Mouse (Mus musculus) v-Abl transformed pro-B cells (cell line): Measurements from ENCODE around the gene Tep1.
"Not testable (repeated sequence)": the region's sequence is repeated elsewhere in the genome, so short reads cannot be mapped to it uniquely, and the experiment has no call there.

Experiments
- in situ Hi-C, 2 experiments: fragments of 400-800 bp; cut with MboI; formaldehyde crosslinking; loops; one replicate each; pipeline ENCODE4 v1.15.1; 2025; ENCODE audit not compliant: unreplicated experiment in 2 of 2

The Tep1 gene

GRCm38 (mm10) chr14:50870805-50871143, 414 bp upstream of the Tep1 start:
- in situ Hi-C loops, result no loop called here

GRCm38 (mm10) chr14:50868656-50869055, 1.7 kb downstream of the Tep1 start:
- in situ Hi-C loops, result no loop called here

GRCm38 (mm10) chr14:50868211-50868610, 2.1 kb downstream of the Tep1 start:
- in situ Hi-C loops, result no loop called here

- in situ Hi-C loops, result no loop called here
Measured at GRCm38 (mm10) chr14:50866966-50867365, 3.4 kb downstream of the Tep1 start.

GRCm38 (mm10) chr14:50865005-50865404, 5.4 kb downstream of the Tep1 start:
- in situ Hi-C loops, result not testable (repeated sequence)

- in situ Hi-C loops, result loop anchor here in 1 of 2 experiments (5.0 kb wide), 1 partner anchor 35 kb away; no protein-coding TSS in a partner anchor
Measured at GRCm38 (mm10) chr14:50862641-50863040, 7.7 kb downstream of the Tep1 start.

GRCm38 (mm10) chr14:50855788-50856187, 14.6 kb downstream of the Tep1 start:
- in situ Hi-C loops, result no loop called here

- in situ Hi-C loops, result no loop called here
Measured at GRCm38 (mm10) chr14:50837236-50837635, 33.1 kb downstream of the Tep1 start.

- in situ Hi-C loops, result no loop called here
Measured at GRCm38 (mm10) chr14:50834435-50834834, 35.9 kb downstream of the Tep1 start.

GRCm38 (mm10) chr14:50833964-50834363, 36.4 kb downstream of the Tep1 start:
- in situ Hi-C loops, result no loop called here

- in situ Hi-C loops, result loop anchor here in 1 of 2 experiments (5.0 kb wide), 1 partner anchor 32 kb away; no protein-coding TSS in a partner anchor
Measured at GRCm38 (mm10) chr14:50829878-50830277, 40.5 kb downstream of the Tep1 start.

- in situ Hi-C loops, result loop anchor here in 1 of 2 experiments (5.0 kb wide), 1 partner anchor 36 kb away; no protein-coding TSS in a partner anchor
Measured at GRCm38 (mm10) chr14:50826579-50826978, 43.8 kb downstream of the Tep1 start.

- in situ Hi-C loops, result no loop called here
Measured at GRCm38 (mm10) chr14:50824219-50824618, 46.1 kb downstream of the Tep1 start.

- in situ Hi-C loops, result no loop called here
Measured at GRCm38 (mm10) chr14:50823240-50823639, 47.1 kb downstream of the Tep1 start.

GRCm38 (mm10) chr14:50813060-50813459, 57.3 kb downstream of the Tep1 start:
- in situ Hi-C loops, result no loop called here

- in situ Hi-C loops, result loop anchor here in 1 of 2 experiments (5.0 to 10.0 kb wide), 2 partner anchors 117 to 255 kb away; partner anchors contain the start of genes Apex1 and Osgep
Measured at GRCm38 (mm10) chr14:50807487-50808072, 62.8 kb downstream of the Tep1 start, which contains the start of the genes Ccnb1ip1 and Parp2. Gene Ccnb1ip1, minus strand, starts transcription at chr14:50807732. Gene Parp2, plus strand, starts transcription at chr14:50807841.

- in situ Hi-C loops, result loop anchor here in 1 of 2 experiments (5.0 to 10.0 kb wide), 2 partner anchors 118 to 256 kb away; partner anchors contain the start of genes Apex1 and Osgep
Measured at GRCm38 (mm10) chr14:50806469-50806868, 63.9 kb downstream of the Tep1 start.

GRCm38 (mm10) chr14:50804683-50805082, 65.7 kb downstream of the Tep1 start:
- in situ Hi-C loops, result loop anchor here (5.0 to 10.0 kb wide), 3 partner anchors 118 to 258 kb away; partner anchors contain the start of genes Apex1 (in 2 of the 2) and Osgep (in 2 of the 2)

- in situ Hi-C loops, result loop anchor here (5.0 to 10.0 kb wide), 3 partner anchors 119 to 259 kb away; partner anchors contain the start of genes Apex1 (in 2 of the 2) and Osgep (in 2 of the 2)
Measured at GRCm38 (mm10) chr14:50802843-50803562, 67.4 kb downstream of the Tep1 start.

- in situ Hi-C loops, result loop anchor here (5.0 to 10.0 kb wide), 3 partner anchors 120 to 260 kb away; partner anchors contain the start of genes Apex1 (in 2 of the 2) and Osgep (in 2 of the 2)
Measured at GRCm38 (mm10) chr14:50802441-50802840, 67.9 kb downstream of the Tep1 start.
